Mouse (Mus musculus): ENCODE results near the gene Rcbtb2.

GRCm38 (mm10) chr14:73199058-73199457, 76.2 kb downstream of the Rcbtb2 start:
- TF ChIP-seq CTCF (IDR thresholded peaks at IDR 0.05; ENCODE audit: low read depth) = no peak
- TF ChIP-seq EP300 (IDR thresholded peaks at IDR 0.05; ENCODE audit: low read depth) = no peak

Measured in heart, postnatal 0 days (tissue).